ENCODE assay signal across 8 mouse cellular contexts in the genomic region with DNA sequence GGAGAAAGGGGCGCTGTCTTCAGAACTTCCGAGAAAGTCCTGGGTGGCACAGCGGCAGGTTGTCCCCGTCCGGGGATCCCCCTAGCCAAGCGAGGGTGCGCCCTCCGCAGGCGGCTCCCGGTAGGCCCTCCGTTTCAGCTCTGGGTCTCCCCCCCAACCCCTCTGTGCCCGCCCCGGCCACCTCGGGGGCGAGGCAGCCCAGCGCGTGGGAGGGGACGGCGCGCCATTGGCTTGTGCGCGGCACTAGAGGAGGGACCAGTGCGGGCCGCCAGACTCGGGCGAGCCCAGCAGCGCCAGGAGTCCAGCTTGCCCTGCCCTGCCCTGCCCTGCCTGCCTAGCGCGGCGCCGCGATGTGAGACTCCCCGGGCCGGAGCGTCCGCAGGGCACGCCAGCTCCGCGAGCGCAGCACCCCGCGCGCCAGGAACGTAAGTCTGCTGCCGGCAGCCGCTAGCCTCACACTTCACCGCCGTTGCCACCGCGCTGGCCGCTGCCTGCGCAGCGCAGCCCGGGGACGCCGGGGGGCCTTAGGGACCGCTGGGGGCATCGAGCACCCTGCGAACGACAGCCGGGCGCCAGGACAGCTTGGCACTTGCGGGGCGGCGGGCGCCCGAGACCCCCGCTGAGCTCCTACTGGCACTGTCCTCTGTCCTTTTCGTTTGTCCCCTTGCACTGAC. TPM values are rescaled to one million over a fixed set of nuclear protein-coding genes. Genes with fewer than 3 reads are reported as not detected.
DNase-seq lines count a peak whose midpoint lies in the region; ATAC-seq and TF ChIP-seq lines count a peak whose summit lies in the region.

A gene (plus strand): TSS at position 226 of the 674 bp plus-strand sequence.

- H3K9ac ChIP-seq in ES-E14 (ENCODE audit: insufficient read depth, low read depth, low read length, poor library complexity, severe bottlenecking): peak within 1 kb of the TSS; percentile 46
- H3K9ac ChIP-seq in lung, embryonic 16.5 days (ENCODE audit: low read length): peak within 1 kb of the TSS; percentile 86

- H3K4me3 ChIP-seq in ES-E14 (ENCODE audit: insufficient read depth in 1 of 2, low read depth in 1 of 2, low read length in 2 of 2, poor library complexity in 1 of 2, severe bottlenecking in 1 of 2): peak within 1 kb of the TSS; percentile 79 to 93
- H3K4me3 ChIP-seq in lung, embryonic 16.5 days (ENCODE audit: low read length): peak within 1 kb of the TSS; percentile 78
- peak within 1 kb of the TSS; percentile 70 for H3K4me3 ChIP-seq in olfactory bulb, adult 2 months (ENCODE audit: insufficient read depth, low read depth, low read length)
- H3K4me3 ChIP-seq in thymus, adult 2 months (ENCODE audit: control insufficient read depth, insufficient read depth, low read length): peak within 1 kb of the TSS; percentile 62

- under 1% methylated on average over 67 of the region's 69 CpGs for WGBS in lung, embryonic 16.5 days
- under 1% methylated on average over 68 of the region's 69 CpGs for WGBS in olfactory bulb, adult 2 months
- under 1% methylated on average over 69 of the region's 69 CpGs for WGBS in thymus, adult 2 months

- H3K27me3 ChIP-seq in lung, embryonic 16.5 days (ENCODE audit: control insufficient read depth, insufficient read depth, low read depth, low read length): peaks cover 4% of the 10 kb centered on the region; the same call in 1 of the 2 replicates
- H3K27me3 ChIP-seq in thymus, adult 2 months (ENCODE audit: control insufficient read depth, insufficient read depth, low read length): no peaks in the 10 kb centered on the region

- peak; percentile 71 to 72 for ATAC-seq in hematopoietic stem cell, adult 5-6 weeks (replicated peaks in 1 of 2; ENCODE audit: insufficient read depth in 1 of 2, low FRiP score in 2 of 2, low TSS enrichment in 1 of 2, low read depth in 1 of 2, poor library complexity in 2 of 2, severe bottlenecking in 2 of 2)
- ATAC-seq in lung, embryonic 16.5 days (ENCODE audit: low read depth): peak; percentile 95

- TF ChIP-seq CTCF in olfactory bulb, adult 2 months (IDR thresholded peaks at IDR 0.05; ENCODE audit: insufficient read depth, low read depth, low read length): peak; percentile 24; the same call in 1 of the 2 replicates
- TF ChIP-seq CTCF in thymus, adult 2 months (IDR thresholded peaks at IDR 0.05; ENCODE audit: borderline replicate concordance, control insufficient read depth, extremely low read depth, insufficient read depth, low read length, poor library complexity): peak; percentile 81; the same call in 1 of the 2 replicates

- H3K4me2 ChIP-seq in lung, embryonic 16.5 days (ENCODE audit: low read depth, low read length): peak within 1 kb of the TSS; percentile 99

- in situ Hi-C loops in ES-E14 (cut with MboI; ENCODE audit: low sequenced_read_pairs in 2 of 2, unreplicated experiment in 2 of 2): no loop called here

- no peak for DNase-seq in ES-E14 (ENCODE audit: low read depth, low spot score)
- DNase-seq in cerebellum, adult 9-10 months: peak; percentile 88
- peak in 1 of 2 experiments; percentile 77 for DNase-seq in frontal cortex, adult 2 months (ENCODE audit: extremely low spot score in 1 of 2, low spot score in 1 of 2)
- peak in 1 of 2 experiments; percentile 59 for DNase-seq in layer of hippocampus, adult 8-10 months (ENCODE audit: low spot score in 2 of 2)
- DNase-seq in thymus, adult 2 months: peak; percentile 99

- H3K36me3 ChIP-seq in ES-E14 (ENCODE audit: control insufficient read depth, insufficient read depth, low read length, poor library complexity, severe bottlenecking): no peaks in the 10 kb centered on the region
- no peaks in the 10 kb centered on the region for H3K36me3 ChIP-seq in lung, embryonic 16.5 days (ENCODE audit: control insufficient read depth, insufficient read depth, low read length)
- no peaks in the 10 kb centered on the region for H3K36me3 ChIP-seq in thymus, adult 2 months (ENCODE audit: control insufficient read depth, insufficient read depth, low read length)

- H3K27ac ChIP-seq in ES-E14 (ENCODE audit: insufficient read depth, low read depth, low read length, poor library complexity, severe bottlenecking): no peak within 1 kb of the TSS
- H3K27ac ChIP-seq in lung, embryonic 16.5 days (ENCODE audit: low read length): peak within 1 kb of the TSS; percentile 75
- H3K27ac ChIP-seq in olfactory bulb, adult 2 months (ENCODE audit: insufficient read depth, low read depth, low read length): no peak within 1 kb of the TSS
- peak within 1 kb of the TSS; percentile 98 for H3K27ac ChIP-seq in thymus, adult 2 months (ENCODE audit: control insufficient read depth, insufficient read depth, low read length)

- peaks cover 10 to 30% of the 10 kb centered on the region in 2 experiments for H3K4me1 ChIP-seq in ES-E14 (ENCODE audit: control insufficient read depth in 2 of 2, insufficient read depth in 2 of 2, low read length in 2 of 2, poor library complexity in 1 of 2)
- H3K4me1 ChIP-seq in lung, embryonic 16.5 days (replicated peaks; ENCODE audit: control insufficient read depth, insufficient read depth, low read length): peaks cover 23% of the 10 kb centered on the region
- H3K4me1 ChIP-seq in olfactory bulb, adult 2 months (ENCODE audit: control insufficient read depth, insufficient read depth, low read length): peaks cover 29% of the 10 kb centered on the region
- peaks cover 45% of the 10 kb centered on the region for H3K4me1 ChIP-seq in thymus, adult 2 months (replicated peaks; ENCODE audit: control insufficient read depth, insufficient read depth, low read length)

- H3K9me3 ChIP-seq in ES-E14 (ENCODE audit: control insufficient read depth, insufficient read depth, low read depth, low read length): no peaks in the 10 kb centered on the region
- H3K9me3 ChIP-seq in lung, embryonic 16.5 days (ENCODE audit: control insufficient read depth, low read length): no peaks in the 10 kb centered on the region

- TF ChIP-seq POLR2A in olfactory bulb, adult 2 months (IDR thresholded peaks at IDR 0.05; ENCODE audit: insufficient read depth, low read depth, low read length): peak; percentile 38; the same call in 1 of the 2 replicates
- peak; percentile 74 for TF ChIP-seq POLR2A in thymus, adult 2 months (IDR thresholded peaks at IDR 0.05; ENCODE audit: control insufficient read depth, extremely low read depth, insufficient read depth, low read length, poor library complexity)

TF ChIP-seq in ES-E14, 5 proteins besides CTCF, POLR2A, EP300 and RAD21:
- TF ChIP-seq HCFC1 (IDR thresholded peaks at IDR 0.05; ENCODE audit: borderline replicate concordance, insufficient read depth, low read length) (no peak), ZC3H11A (IDR thresholded peaks at IDR 0.05; ENCODE audit: borderline replicate concordance, low read depth, low read length) (no peak), MAFK (IDR thresholded peaks at IDR 0.05; ENCODE audit: insufficient read depth, low read depth, low read length) (no peak), ZNF384 (IDR thresholded peaks at IDR 0.05; ENCODE audit: low read depth, low read length) (no peak), CHD2 (IDR thresholded peaks at IDR 0.05; ENCODE audit: low read depth, low read length) (no peak)
TF ChIP-seq in ES-E14: peak in this region for 0.

RNA-seq across cellular contexts. Expression of the gene that starts here (rescaled TPM):
- 21.7 and 39.3 TPM in 2 replicates for total RNA-seq in ES-E14 (2012; rRNA removed)
- polyA plus RNA-seq in frontal cortex, adult 2 months (2012; rRNA removed): 80.4 and 85.9 TPM in 2 replicates
- 17.0 and 24.9 TPM in 2 replicates for total RNA-seq in hematopoietic stem cell, adult 5-6 weeks (2017)
- total RNA-seq in layer of hippocampus, adult 8-10 months (2022): 10 to 100 TPM; 65.0 to 87.9 (median 80.4) TPM
- 44.7 and 48.9 TPM in 2 replicates for polyA plus RNA-seq in lung, embryonic 16.5 days (2015; fragmentation: Nextera tagmentation; extraction: Ambion mirVana)
- polyA plus RNA-seq in olfactory bulb, adult 2 months (2012; ENCODE audit: insufficient read depth, insufficient read length, low replicate concordance, missing spikeins): 231 TPM in 1 of 2 replicates, not detected in the other
- polyA plus RNA-seq in thymus, adult 2 months (2012; rRNA removed): 444 and 462 TPM in 2 replicates

Comparison
In these comparisons a context has a peak if more than half of its experiments do, and no peak if none do; other contexts are left out.
1. H3K27ac ChIP-seq: peak in lung, embryonic 16.5 days (single experiment) and thymus, adult 2 months (single experiment); none in ES-E14 (single experiment) and olfactory bulb, adult 2 months (single experiment).
2. Peak in every context shown above with its lines, with median percentiles within 50 percentile points of each other: H3K4me3 ChIP-seq.